Mouse (Mus musculus): ENCODE data around the gene Eif3a. TPM values are rescaled to one million over a fixed set of nuclear protein-coding genes. Genes with fewer than 3 reads are reported as not detected.

The Eif3a gene
- polyA plus RNA-seq, 1 experiment from 2014 or later = 144 TPM

GRCm38 (mm10) chr19:60797415-60797814 is 7.0 kb upstream of the Eif3a start:
- Histone ChIP-seq H3K4me3 (ENCODE audit: low read length) (no peak overlapping the region), H3K27ac (ENCODE audit: low read length) (no peak overlapping the region), H3K4me2 (replicated peaks; ENCODE audit: low read depth, low read length) (no peak overlapping the region), H3K4me1 (ENCODE audit: insufficient read depth, low read length) (no peaks in the 10 kb centered on the region), H3K9ac (replicated peaks; ENCODE audit: low read length) (no peak overlapping the region), H3K9me3 (ENCODE audit: low read length) (no peaks in the 10 kb centered on the region), H3K36me3 (ENCODE audit: insufficient read depth, low read length) (no peaks in the 10 kb centered on the region), H3K27me3 (ENCODE audit: insufficient read depth, low read length) (no peaks in the 10 kb centered on the region)
- ATAC-seq (ENCODE audit: low FRiP score, low TSS enrichment) = no peak
- WGBS = 83% methylated on average over 2 of the region's 2 CpGs

GRCm38 (mm10) chr19:60795244-60795643 is 4.8 kb upstream of the Eif3a start:
- no peak overlapping the region for H3K4me3 ChIP-seq (ENCODE audit: low read length)
- ATAC-seq (ENCODE audit: low FRiP score, low TSS enrichment) = no peak
- H3K4me2 ChIP-seq (replicated peaks; ENCODE audit: low read depth, low read length) = no peak overlapping the region
- no peaks in the 10 kb centered on the region for H3K36me3 ChIP-seq (ENCODE audit: insufficient read depth, low read length)
- 94% methylated on average over 2 of the region's 2 CpGs for WGBS
- no peak overlapping the region for H3K9ac ChIP-seq (replicated peaks; ENCODE audit: low read length)
- H3K27ac ChIP-seq (ENCODE audit: low read length) = no peak overlapping the region
- peaks cover 5% of the 10 kb centered on the region; the same call in 1 of the 2 replicates for H3K4me1 ChIP-seq (ENCODE audit: insufficient read depth, low read length)
- no peaks in the 10 kb centered on the region for H3K27me3 ChIP-seq (ENCODE audit: insufficient read depth, low read length)
- no peaks in the 10 kb centered on the region for H3K9me3 ChIP-seq (ENCODE audit: low read length)

- ATAC-seq (ENCODE audit: low FRiP score, low TSS enrichment) = no peak
- H3K27ac ChIP-seq (ENCODE audit: low read length) = no peak overlapping the region
- 85% methylated on average over 2 of the region's 2 CpGs for WGBS
- H3K4me3 ChIP-seq (ENCODE audit: low read length) = no peak overlapping the region
- no peaks in the 10 kb centered on the region for H3K36me3 ChIP-seq (ENCODE audit: insufficient read depth, low read length)
- no peak overlapping the region for H3K4me2 ChIP-seq (replicated peaks; ENCODE audit: low read depth, low read length)
- no peaks in the 10 kb centered on the region for H3K27me3 ChIP-seq (ENCODE audit: insufficient read depth, low read length)
- no peaks in the 10 kb centered on the region for H3K9me3 ChIP-seq (ENCODE audit: low read length)
- peaks cover 10% of the 10 kb centered on the region for H3K4me1 ChIP-seq (ENCODE audit: insufficient read depth, low read length)
- no peak overlapping the region for H3K9ac ChIP-seq (replicated peaks; ENCODE audit: low read length)
Measured at GRCm38 (mm10) chr19:60793170-60793707, 2.8 kb upstream of the Eif3a start.

GRCm38 (mm10) chr19:60791164-60791563 is 706 bp upstream of the Eif3a start:
- Histone ChIP-seq H3K36me3 (ENCODE audit: insufficient read depth, low read length) (no peaks in the 10 kb centered on the region), H3K27me3 (ENCODE audit: insufficient read depth, low read length) (no peaks in the 10 kb centered on the region), H3K4me1 (ENCODE audit: insufficient read depth, low read length) (peaks cover 24% of the 10 kb centered on the region), H3K9me3 (ENCODE audit: low read length) (no peaks in the 10 kb centered on the region), H3K9ac (replicated peaks; ENCODE audit: low read length) (peak overlapping the region; percentile 100), H3K4me3 (ENCODE audit: low read length) (peak overlapping the region; percentile 99), H3K27ac (ENCODE audit: low read length) (peak overlapping the region; percentile 100), H3K4me2 (replicated peaks; ENCODE audit: low read depth, low read length) (peak overlapping the region; percentile 78)
- ATAC-seq (ENCODE audit: low FRiP score, low TSS enrichment) = no peak
- WGBS = 19% methylated on average over 9 of the region's 9 CpGs

GRCm38 (mm10) chr19:60789919-60790506 is 445 bp downstream of the Eif3a start:
- Histone ChIP-seq H3K4me1 (ENCODE audit: insufficient read depth, low read length) (peaks cover 28% of the 10 kb centered on the region), H3K27me3 (ENCODE audit: insufficient read depth, low read length) (no peaks in the 10 kb centered on the region), H3K4me3 (ENCODE audit: low read length) (peak overlapping the region; percentile 99), H3K9ac (replicated peaks; ENCODE audit: low read length) (peak overlapping the region; percentile 100), H3K36me3 (ENCODE audit: insufficient read depth, low read length) (no peaks in the 10 kb centered on the region), H3K9me3 (ENCODE audit: low read length) (no peaks in the 10 kb centered on the region), H3K27ac (ENCODE audit: low read length) (peak overlapping the region; percentile 100), H3K4me2 (replicated peaks; ENCODE audit: low read depth, low read length) (peak overlapping the region; percentile 78)
- ATAC-seq (ENCODE audit: low FRiP score, low TSS enrichment) = peak; percentile 75
- under 1% methylated on average over 60 of the region's 60 CpGs for WGBS

GRCm38 (mm10) chr19:60789452-60789851 is 1.0 kb downstream of the Eif3a start:
- peaks cover 28% of the 10 kb centered on the region for H3K4me1 ChIP-seq (ENCODE audit: insufficient read depth, low read length)
- peak overlapping the region; percentile 99 for H3K4me3 ChIP-seq (ENCODE audit: low read length)
- WGBS = under 1% methylated on average over 7 of the region's 7 CpGs
- no peak for ATAC-seq (ENCODE audit: low FRiP score, low TSS enrichment)
- H3K4me2 ChIP-seq (replicated peaks; ENCODE audit: low read depth, low read length) = peak overlapping the region; percentile 78
- no peaks in the 10 kb centered on the region for H3K9me3 ChIP-seq (ENCODE audit: low read length)
- H3K27me3 ChIP-seq (ENCODE audit: insufficient read depth, low read length) = no peaks in the 10 kb centered on the region
- peak overlapping the region; percentile 100 for H3K27ac ChIP-seq (ENCODE audit: low read length)
- no peaks in the 10 kb centered on the region for H3K36me3 ChIP-seq (ENCODE audit: insufficient read depth, low read length)
- H3K9ac ChIP-seq (replicated peaks; ENCODE audit: low read length) = peak overlapping the region; percentile 100

- H3K4me2 ChIP-seq (replicated peaks; ENCODE audit: low read depth, low read length) = peak overlapping the region; percentile 68
- no peak for ATAC-seq (ENCODE audit: low FRiP score, low TSS enrichment)
- no peaks in the 10 kb centered on the region for H3K27me3 ChIP-seq (ENCODE audit: insufficient read depth, low read length)
- H3K27ac ChIP-seq (ENCODE audit: low read length) = no peak overlapping the region
- WGBS = 31% methylated on average over 6 of the region's 6 CpGs
- H3K36me3 ChIP-seq (ENCODE audit: insufficient read depth, low read length) = no peaks in the 10 kb centered on the region
- H3K4me3 ChIP-seq (ENCODE audit: low read length) = peak overlapping the region; percentile 48
- peak overlapping the region; percentile 60 for H3K9ac ChIP-seq (replicated peaks; ENCODE audit: low read length)
- H3K4me1 ChIP-seq (ENCODE audit: insufficient read depth, low read length) = peaks cover 28% of the 10 kb centered on the region
- H3K9me3 ChIP-seq (ENCODE audit: low read length) = no peaks in the 10 kb centered on the region
Measured at GRCm38 (mm10) chr19:60788214-60788960, 2.1 kb downstream of the Eif3a start.

- Histone ChIP-seq H3K4me3 (ENCODE audit: low read length) (peak overlapping the region; percentile 21), H3K36me3 (ENCODE audit: insufficient read depth, low read length) (no peaks in the 10 kb centered on the region), H3K27me3 (ENCODE audit: insufficient read depth, low read length) (no peaks in the 10 kb centered on the region), H3K9me3 (ENCODE audit: low read length) (no peaks in the 10 kb centered on the region), H3K27ac (ENCODE audit: low read length) (no peak overlapping the region), H3K9ac (replicated peaks; ENCODE audit: low read length) (0 out of 2 replicates have a peak overlapping the region, but pooled peaks have one; percentile 44), H3K4me2 (replicated peaks; ENCODE audit: low read depth, low read length) (peak overlapping the region; percentile 42), H3K4me1 (ENCODE audit: insufficient read depth, low read length) (peaks cover 28% of the 10 kb centered on the region)
- WGBS = 10% methylated on average over 2 of the region's 2 CpGs
- ATAC-seq (ENCODE audit: low FRiP score, low TSS enrichment) = no peak
Measured at GRCm38 (mm10) chr19:60787465-60788150, 2.9 kb downstream of the Eif3a start.

GRCm38 (mm10) chr19:60784712-60785111 is 5.7 kb downstream of the Eif3a start:
- Histone ChIP-seq H3K9ac (replicated peaks; ENCODE audit: low read length) (no peak overlapping the region), H3K36me3 (ENCODE audit: insufficient read depth, low read length) (peaks cover 17% of the 10 kb centered on the region; the same call in 1 of the 2 replicates), H3K4me3 (ENCODE audit: low read length) (no peak overlapping the region), H3K9me3 (ENCODE audit: low read length) (no peaks in the 10 kb centered on the region), H3K4me2 (replicated peaks; ENCODE audit: low read depth, low read length) (no peak overlapping the region), H3K27ac (ENCODE audit: low read length) (no peak overlapping the region), H3K4me1 (ENCODE audit: insufficient read depth, low read length) (peaks cover 23% of the 10 kb centered on the region), H3K27me3 (ENCODE audit: insufficient read depth, low read length) (no peaks in the 10 kb centered on the region)
- ATAC-seq (ENCODE audit: low FRiP score, low TSS enrichment) = no peak
- 44% methylated on average over 1 of the region's 1 CpGs for WGBS

Measured in kidney, embryonic 16.5 days (tissue).